Mouse (Mus musculus): ENCODE measurements around the gene Rpl36a-ps1. TPM values are rescaled to one million over a fixed set of nuclear protein-coding genes. Genes with fewer than 3 reads are reported as not detected.
A peak's percentile ranks its signal among the peaks of the same experiment; 100 is the strongest.

The Rpl36a-ps1 gene
- polyA plus RNA-seq, 1 experiment from 2014 or later = 1.6 TPM

- WGBS = 79% methylated on average over 7 of the region's 7 CpGs
- no peak for ATAC-seq (ENCODE audit: low FRiP score, low read depth)
- H3K4me1 ChIP-seq = no peaks in the 10 kb centered on the region
- no peak overlapping the region for H3K4me3 ChIP-seq
- H3K9ac ChIP-seq = no peak overlapping the region
- H3K27me3 ChIP-seq = no peaks in the 10 kb centered on the region
- H3K36me3 ChIP-seq = no peaks in the 10 kb centered on the region
- no peak overlapping the region for H3K27ac ChIP-seq
- H3K4me2 ChIP-seq (replicated peaks) = no peak overlapping the region
- H3K9me3 ChIP-seq = no peaks in the 10 kb centered on the region
These were observed 24.6 kb upstream of the Rpl36a-ps1 start for GRCm38 (mm10) chr14:99018691-99019090.

GRCm38 (mm10) chr14:99010920-99011313, 16.8 kb upstream of the Rpl36a-ps1 start:
- ATAC-seq (ENCODE audit: low FRiP score, low read depth) = no peak
- Histone ChIP-seq H3K9ac (no peak overlapping the region), H3K4me3 (no peak overlapping the region), H3K27ac (no peak overlapping the region), H3K27me3 (no peaks in the 10 kb centered on the region), H3K36me3 (no peaks in the 10 kb centered on the region), H3K4me2 (replicated peaks) (no peak overlapping the region), H3K9me3 (no peaks in the 10 kb centered on the region), H3K4me1 (0 out of 2 replicates have a peak, but pooled peaks cover 3% of the 10 kb centered on the region)
- WGBS = 53% methylated on average over 2 of the region's 2 CpGs

GRCm38 (mm10) chr14:99010224-99010919, 16.3 kb upstream of the Rpl36a-ps1 start:
- Histone ChIP-seq H3K36me3 (no peaks in the 10 kb centered on the region), H3K27me3 (no peaks in the 10 kb centered on the region), H3K4me1 (0 out of 2 replicates have a peak, but pooled peaks cover 3% of the 10 kb centered on the region), H3K9me3 (no peaks in the 10 kb centered on the region), H3K27ac (no peak overlapping the region), H3K4me2 (replicated peaks) (no peak overlapping the region), H3K4me3 (no peak overlapping the region), H3K9ac (no peak overlapping the region)
- 65% methylated on average over 8 of the region's 8 CpGs for WGBS
- ATAC-seq (ENCODE audit: low FRiP score, low read depth) = no peak

GRCm38 (mm10) chr14:98992482-98992881, 1.6 kb downstream of the Rpl36a-ps1 start:
- Histone ChIP-seq H3K36me3 (no peaks in the 10 kb centered on the region), H3K4me2 (replicated peaks) (no peak overlapping the region), H3K4me1 (peaks cover 7% of the 10 kb centered on the region), H3K9ac (no peak overlapping the region), H3K27ac (no peak overlapping the region), H3K27me3 (no peaks in the 10 kb centered on the region), H3K4me3 (no peak overlapping the region), H3K9me3 (no peaks in the 10 kb centered on the region)
- ATAC-seq (ENCODE audit: low FRiP score, low read depth) = no peak
- 85% methylated on average over 2 of the region's 2 CpGs for WGBS

GRCm38 (mm10) chr14:98990636-98991035, 3.5 kb downstream of the Rpl36a-ps1 start:
- no peak overlapping the region for H3K27ac ChIP-seq
- H3K9me3 ChIP-seq = no peaks in the 10 kb centered on the region
- H3K4me2 ChIP-seq (replicated peaks) = no peak overlapping the region
- WGBS = 23% methylated on average over 3 of the region's 3 CpGs
- H3K27me3 ChIP-seq = no peaks in the 10 kb centered on the region
- no peak for ATAC-seq (ENCODE audit: low FRiP score, low read depth)
- H3K36me3 ChIP-seq = no peaks in the 10 kb centered on the region
- no peak overlapping the region for H3K9ac ChIP-seq
- peaks cover 7% of the 10 kb centered on the region for H3K4me1 ChIP-seq
- no peak overlapping the region for H3K4me3 ChIP-seq

- Histone ChIP-seq H3K4me1 (peaks cover 7% of the 10 kb centered on the region), H3K27ac (no peak overlapping the region), H3K9ac (no peak overlapping the region), H3K36me3 (no peaks in the 10 kb centered on the region), H3K27me3 (no peaks in the 10 kb centered on the region), H3K4me3 (no peak overlapping the region), H3K4me2 (replicated peaks) (no peak overlapping the region), H3K9me3 (no peaks in the 10 kb centered on the region)
- WGBS = 13% methylated on average over 3 of the region's 3 CpGs
- ATAC-seq (ENCODE audit: low FRiP score, low read depth) = no peak
These were observed 4.3 kb downstream of the Rpl36a-ps1 start for GRCm38 (mm10) chr14:98989818-98990217.

GRCm38 (mm10) chr14:98971921-98972320, 22.2 kb downstream of the Rpl36a-ps1 start:
- H3K36me3 ChIP-seq = no peaks in the 10 kb centered on the region
- H3K4me3 ChIP-seq = no peak overlapping the region
- no peaks in the 10 kb centered on the region for H3K9me3 ChIP-seq
- peak; percentile 89 for ATAC-seq (ENCODE audit: low FRiP score, low read depth)
- H3K9ac ChIP-seq = no peak overlapping the region
- WGBS = 14% methylated on average over 4 of the region's 4 CpGs
- H3K27ac ChIP-seq = no peak overlapping the region
- peaks cover 8% of the 10 kb centered on the region for H3K4me1 ChIP-seq
- H3K27me3 ChIP-seq = peaks cover 7% of the 10 kb centered on the region; the same call in 1 of the 2 replicates
- H3K4me2 ChIP-seq (replicated peaks) = peak overlapping the region; percentile 16; the same call in 1 of the 2 replicates

- Histone ChIP-seq H3K9ac (no peak overlapping the region), H3K4me1 (no peaks in the 10 kb centered on the region), H3K27me3 (no peaks in the 10 kb centered on the region), H3K27ac (no peak overlapping the region), H3K9me3 (no peaks in the 10 kb centered on the region), H3K4me2 (replicated peaks) (no peak overlapping the region), H3K36me3 (no peaks in the 10 kb centered on the region), H3K4me3 (no peak overlapping the region)
- 71% methylated on average over 17 of the region's 17 CpGs for WGBS
- no peak for ATAC-seq (ENCODE audit: low FRiP score, low read depth)
These were observed 35.0 kb downstream of the Rpl36a-ps1 start for GRCm38 (mm10) chr14:98958978-98959658.

- H3K9me3 ChIP-seq = no peaks in the 10 kb centered on the region
- no peaks in the 10 kb centered on the region for H3K36me3 ChIP-seq
- H3K4me3 ChIP-seq = no peak overlapping the region
- H3K9ac ChIP-seq = no peak overlapping the region
- no peaks in the 10 kb centered on the region for H3K27me3 ChIP-seq
- no peak for ATAC-seq (ENCODE audit: low FRiP score, low read depth)
- 94% methylated on average over 9 of the region's 9 CpGs for WGBS
- no peaks in the 10 kb centered on the region for H3K4me1 ChIP-seq
- no peak overlapping the region for H3K27ac ChIP-seq
- H3K4me2 ChIP-seq (replicated peaks) = no peak overlapping the region
These were observed 37.3 kb downstream of the Rpl36a-ps1 start for GRCm38 (mm10) chr14:98956788-98957187.

GRCm38 (mm10) chr14:98952441-98952840, 41.7 kb downstream of the Rpl36a-ps1 start:
- Histone ChIP-seq H3K9ac (no peak overlapping the region), H3K4me1 (no peaks in the 10 kb centered on the region), H3K4me2 (replicated peaks) (no peak overlapping the region), H3K9me3 (no peaks in the 10 kb centered on the region), H3K4me3 (no peak overlapping the region), H3K27ac (no peak overlapping the region), H3K36me3 (no peaks in the 10 kb centered on the region), H3K27me3 (no peaks in the 10 kb centered on the region)
- ATAC-seq (ENCODE audit: low FRiP score, low read depth) = no peak
- WGBS = 87% methylated on average over 7 of the region's 7 CpGs

- H3K4me2 ChIP-seq (replicated peaks) = no peak overlapping the region
- WGBS = 71% methylated on average over 4 of the region's 4 CpGs
- no peaks in the 10 kb centered on the region for H3K36me3 ChIP-seq
- ATAC-seq (ENCODE audit: low FRiP score, low read depth) = no peak
- H3K9ac ChIP-seq = no peak overlapping the region
- H3K27me3 ChIP-seq = no peaks in the 10 kb centered on the region
- no peak overlapping the region for H3K27ac ChIP-seq
- H3K9me3 ChIP-seq = no peaks in the 10 kb centered on the region
- no peak overlapping the region for H3K4me3 ChIP-seq
- no peaks in the 10 kb centered on the region for H3K4me1 ChIP-seq
These were observed 42.4 kb downstream of the Rpl36a-ps1 start for GRCm38 (mm10) chr14:98951626-98952290.
